ENCODE assay signal across 33 mouse cellular contexts in the genomic region with DNA sequence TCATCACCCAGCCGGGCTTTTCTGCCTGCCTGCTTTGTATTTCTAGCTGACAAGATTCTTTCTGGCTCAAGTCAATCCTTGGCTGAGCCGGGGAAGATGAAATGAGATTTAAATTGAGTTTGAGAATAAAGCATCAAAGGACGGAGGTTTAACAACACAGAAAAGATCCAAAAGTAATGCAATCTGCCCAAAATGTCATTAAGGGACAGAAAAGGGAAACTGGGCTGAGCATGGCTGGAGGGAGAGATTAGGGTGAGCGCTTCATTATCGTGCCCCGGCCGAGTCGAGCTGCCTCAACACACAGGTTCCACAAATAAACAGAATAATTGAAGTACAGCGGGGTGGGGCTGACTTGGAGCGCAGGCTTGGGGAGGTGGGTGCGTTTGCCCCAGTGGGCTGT. TPM values are rescaled to one million over a fixed set of nuclear protein-coding genes. Genes with fewer than 3 reads are reported as not detected.
DNase-seq lines count a peak whose midpoint lies in the region; ATAC-seq lines count a peak whose summit lies in the region.
"Had no signal": no experiment of that assay in that cellular context is flagged by ENCODE, and none has a peak within 500 bp of the region (broad histone marks: within the 10 kb centered on the region; RNA-seq: fewer than 3 reads in every experiment).

No protein-coding gene starts in this region.

- DNase-seq in forebrain, embryonic 14.5 days (ENCODE audit: low spot score): no peak
- peak; percentile 75 for DNase-seq in MEL-GATA-1-ER (ENCODE audit: extremely low read depth, low read depth)
- DNase-seq in gastrocnemius, postnatal 10 days: no peak
- no peak for DNase-seq in heart, postnatal 10 days
- DNase-seq: cerebellum, adult 9-11 months; heart, postnatal 4 days; layer of hippocampus, adult 9-11 months; lung, embryonic 14.5 days; retina, postnatal 1 day; right cerebral cortex, postnatal 25 days; spleen, adult 18-20 months had no signal

- no peak overlapping the region for H3K4me3 ChIP-seq in forebrain, embryonic 14.5 days (ENCODE audit: low read depth, low read length)
- H3K4me3 ChIP-seq in forebrain, embryonic 15.5 days: no peak overlapping the region
- H3K4me3 ChIP-seq in hindbrain, embryonic 16.5 days (ENCODE audit: low read length): no peak overlapping the region
- H3K4me3 ChIP-seq in midbrain, embryonic 13.5 days (replicated peaks): no peak overlapping the region
- no peak overlapping the region for H3K4me3 ChIP-seq in kidney, embryonic 15.5 days (replicated peaks)
- H3K4me3 ChIP-seq: heart, embryonic 15.5 days; left cerebral cortex, adult 2 months; limb, embryonic 15.5 days; megakaryocyte, embryonic 14.5 days; myocyte; neural tube, embryonic 13.5 days had no signal

- no peaks in the 10 kb centered on the region for H3K27me3 ChIP-seq in forebrain, embryonic 14.5 days (replicated peaks; ENCODE audit: control insufficient read depth, insufficient read depth, low read length)
- peaks cover 4% of the 10 kb centered on the region; the same call in 1 of the 2 replicates for H3K27me3 ChIP-seq in forebrain, embryonic 15.5 days
- no peaks in the 10 kb centered on the region for H3K27me3 ChIP-seq in hindbrain, embryonic 16.5 days (replicated peaks; ENCODE audit: control insufficient read depth, insufficient read depth, low read length)
- H3K27me3 ChIP-seq in midbrain, embryonic 13.5 days: peaks cover 21% of the 10 kb centered on the region
- H3K27me3 ChIP-seq in kidney, embryonic 15.5 days: peaks cover 9% of the 10 kb centered on the region
- H3K27me3 ChIP-seq: CH12.LX had no signal

- H3K36me3 ChIP-seq in forebrain, embryonic 14.5 days (ENCODE audit: control insufficient read depth, insufficient read depth, low read length): no peaks in the 10 kb centered on the region
- no peaks in the 10 kb centered on the region for H3K36me3 ChIP-seq in forebrain, embryonic 15.5 days
- H3K36me3 ChIP-seq in hindbrain, embryonic 16.5 days (ENCODE audit: control insufficient read depth, insufficient read depth, low read length): no peaks in the 10 kb centered on the region
- no peaks in the 10 kb centered on the region for H3K36me3 ChIP-seq in midbrain, embryonic 13.5 days
- no peaks in the 10 kb centered on the region for H3K36me3 ChIP-seq in kidney, embryonic 15.5 days
- H3K36me3 ChIP-seq: G1E; heart, embryonic 15.5 days; limb, embryonic 15.5 days; neural tube, embryonic 13.5 days had no signal

- WGBS in forebrain, embryonic 14.5 days: 15% methylated on average over 11 of the region's 11 CpGs
- WGBS in forebrain, embryonic 15.5 days: 14% methylated on average over 11 of the region's 11 CpGs
- 48% methylated on average over 11 of the region's 11 CpGs for WGBS in hindbrain, embryonic 16.5 days
- 13% methylated on average over 11 of the region's 11 CpGs for WGBS in midbrain, embryonic 13.5 days
- WGBS in kidney, embryonic 15.5 days: 55% methylated on average over 11 of the region's 11 CpGs

- no peak for ATAC-seq in forebrain, embryonic 14.5 days
- no peak for ATAC-seq in forebrain, embryonic 15.5 days (replicated peaks)
- no peak for ATAC-seq in hindbrain, embryonic 16.5 days
- ATAC-seq in midbrain, embryonic 13.5 days: peak; percentile 69
- no peak for ATAC-seq in kidney, embryonic 15.5 days (replicated peaks; ENCODE audit: low FRiP score)
- ATAC-seq: intestine, embryonic 16.5 days had no signal

- intact Hi-C loops in heart, postnatal 10 days (cut with DNase I): no loop called here

- H3K9ac ChIP-seq in forebrain, embryonic 14.5 days (ENCODE audit: low read length): 0 out of 2 replicates have a peak overlapping the region, but pooled peaks have one; percentile 21
- H3K9ac ChIP-seq in forebrain, embryonic 15.5 days (replicated peaks): no peak overlapping the region
- H3K9ac ChIP-seq in hindbrain, embryonic 16.5 days (ENCODE audit: low read depth, low read length): 0 out of 2 replicates have a peak overlapping the region, but pooled peaks have one; percentile 1
- no peak overlapping the region; the same call in 1 of the 2 replicates for H3K9ac ChIP-seq in midbrain, embryonic 13.5 days (replicated peaks)
- no peak overlapping the region for H3K9ac ChIP-seq in kidney, embryonic 15.5 days
- H3K9ac ChIP-seq: heart, embryonic 15.5 days; limb, embryonic 15.5 days; liver, embryonic 14.5 days; lung, embryonic 14.5 days; neural tube, embryonic 13.5 days had no signal

- H3K27ac ChIP-seq in forebrain, embryonic 14.5 days (ENCODE audit: low read depth, low read length): no peak overlapping the region
- no peak overlapping the region for H3K27ac ChIP-seq in forebrain, embryonic 15.5 days (replicated peaks)
- H3K27ac ChIP-seq in hindbrain, embryonic 16.5 days (ENCODE audit: low read depth, low read length): no peak overlapping the region
- peak overlapping the region; percentile 76 for H3K27ac ChIP-seq in midbrain, embryonic 13.5 days
- no peak overlapping the region for H3K27ac ChIP-seq in kidney, embryonic 15.5 days
- H3K27ac ChIP-seq: heart, embryonic 15.5 days; left cerebral cortex, adult 2 months; limb, embryonic 15.5 days; liver, embryonic 14.5 days; neural tube, embryonic 13.5 days had no signal

- H3K9me3 ChIP-seq in forebrain, embryonic 14.5 days (replicated peaks; ENCODE audit: control insufficient read depth, low read length): peaks cover 4% of the 10 kb centered on the region; the same call in 1 of the 2 replicates
- H3K9me3 ChIP-seq in forebrain, embryonic 15.5 days: no peaks in the 10 kb centered on the region
- H3K9me3 ChIP-seq in hindbrain, embryonic 16.5 days (ENCODE audit: control insufficient read depth, low read length): no peaks in the 10 kb centered on the region
- no peaks in the 10 kb centered on the region for H3K9me3 ChIP-seq in midbrain, embryonic 13.5 days
- no peaks in the 10 kb centered on the region for H3K9me3 ChIP-seq in kidney, embryonic 15.5 days (replicated peaks)
- H3K9me3 ChIP-seq: heart, embryonic 15.5 days; limb, embryonic 15.5 days; neural tube, embryonic 13.5 days had no signal

- H3K4me1 ChIP-seq in forebrain, embryonic 14.5 days (ENCODE audit: control insufficient read depth, insufficient read depth, low read length): 0 out of 2 replicates have a peak, but pooled peaks cover 5% of the 10 kb centered on the region
- peaks cover 13% of the 10 kb centered on the region for H3K4me1 ChIP-seq in forebrain, embryonic 15.5 days
- H3K4me1 ChIP-seq in hindbrain, embryonic 16.5 days (ENCODE audit: control insufficient read depth, insufficient read depth, low read depth, low read length): no peaks in the 10 kb centered on the region
- H3K4me1 ChIP-seq in midbrain, embryonic 13.5 days (replicated peaks): peaks cover 39% of the 10 kb centered on the region
- peaks cover 18% of the 10 kb centered on the region for H3K4me1 ChIP-seq in kidney, embryonic 15.5 days

- H3K4me2 ChIP-seq in forebrain, embryonic 14.5 days (ENCODE audit: low read length): no peak overlapping the region
- no peak overlapping the region for H3K4me2 ChIP-seq in forebrain, embryonic 15.5 days (replicated peaks)
- no peak overlapping the region for H3K4me2 ChIP-seq in hindbrain, embryonic 16.5 days (ENCODE audit: low read length)
- H3K4me2 ChIP-seq in midbrain, embryonic 13.5 days (replicated peaks): 0 out of 2 replicates have a peak overlapping the region, but pooled peaks have one; percentile 7
- no peak overlapping the region for H3K4me2 ChIP-seq in kidney, embryonic 15.5 days
- H3K4me2 ChIP-seq: heart, embryonic 15.5 days; limb, embryonic 15.5 days; lung, embryonic 14.5 days; neural tube, embryonic 13.5 days had no signal

RNA-seq across cellular contexts. Expression of a gene that starts 3.9 kb away (rescaled TPM):
- polyA plus RNA-seq in forebrain, embryonic 14.5 days (2014; fragmentation: Nextera tagmentation; extraction: Ambion mirVana): 7.4 and 8.2 TPM in 2 replicates
- 4.8 and 5.8 TPM in 2 replicates for polyA plus RNA-seq in forebrain, embryonic 15.5 days (2015; fragmentation: Nextera tagmentation; extraction: Ambion mirVana)
- 6.1 and 7.9 TPM in 2 replicates for polyA plus RNA-seq in hindbrain, embryonic 16.5 days (2015; fragmentation: Nextera tagmentation; extraction: Ambion mirVana)
- polyA plus RNA-seq in midbrain, embryonic 13.5 days (2015; fragmentation: Nextera tagmentation; extraction: Ambion mirVana): 7.6 and 8.6 TPM in 2 replicates
- total RNA-seq in gastrocnemius, postnatal 10 days (2021): under 1 TPM; 0.95 to 0.96 TPM
- polyA plus RNA-seq in kidney, embryonic 15.5 days (2015; fragmentation: Nextera tagmentation; extraction: Ambion mirVana): 7.4 and 8.4 TPM in 2 replicates
- total RNA-seq in heart, postnatal 10 days (2021): 1 to 10 TPM; 5.3 to 6.5 TPM
- polyA plus RNA-seq: G1E had no signal

RNA-seq across cellular contexts. Expression of a gene that starts 16.9 kb away (rescaled TPM):
- 69.6 and 95.3 TPM in 2 replicates for polyA plus RNA-seq in forebrain, embryonic 14.5 days (2014; fragmentation: Nextera tagmentation; extraction: Ambion mirVana)
- polyA plus RNA-seq in forebrain, embryonic 15.5 days (2015; fragmentation: Nextera tagmentation; extraction: Ambion mirVana): 131 and 137 TPM in 2 replicates
- 83.8 and 90.0 TPM in 2 replicates for polyA plus RNA-seq in hindbrain, embryonic 16.5 days (2015; fragmentation: Nextera tagmentation; extraction: Ambion mirVana)
- polyA plus RNA-seq in midbrain, embryonic 13.5 days (2015; fragmentation: Nextera tagmentation; extraction: Ambion mirVana): 132 and 137 TPM in 2 replicates
- 10 to 100 TPM; 13.4 to 20.4 TPM for total RNA-seq in gastrocnemius, postnatal 10 days (2021)
- polyA plus RNA-seq in kidney, embryonic 15.5 days (2015; fragmentation: Nextera tagmentation; extraction: Ambion mirVana): 73.5 and 79.6 TPM in 2 replicates
- 10 to 100 TPM; 24.6 to 26.1 TPM for total RNA-seq in heart, postnatal 10 days (2021)

RNA-seq across cellular contexts. Expression of a gene that starts 39.0 kb away (rescaled TPM):
- not detected in 2 replicates for polyA plus RNA-seq in forebrain, embryonic 14.5 days (2014; fragmentation: Nextera tagmentation; extraction: Ambion mirVana)
- not detected in 2 replicates for polyA plus RNA-seq in forebrain, embryonic 15.5 days (2015; fragmentation: Nextera tagmentation; extraction: Ambion mirVana)
- polyA plus RNA-seq in hindbrain, embryonic 16.5 days (2015; fragmentation: Nextera tagmentation; extraction: Ambion mirVana): not detected in 2 replicates
- polyA plus RNA-seq in midbrain, embryonic 13.5 days (2015; fragmentation: Nextera tagmentation; extraction: Ambion mirVana): not detected in 2 replicates
- total RNA-seq in gastrocnemius, postnatal 10 days (2021): not detected
- polyA plus RNA-seq in kidney, embryonic 15.5 days (2015; fragmentation: Nextera tagmentation; extraction: Ambion mirVana): not detected in 2 replicates
- not detected for total RNA-seq in heart, postnatal 10 days (2021)
- total RNA-seq: adrenal gland, postnatal 14 days; CH12.LX; common myeloid progenitor, adult 5-6 weeks; G1E; gastrocnemius, postnatal 4 days; heart, adult 8-10 months; heart, postnatal 4 days; left cerebral cortex, adult 2 months; left cerebral cortex, postnatal 4 days had no signal
- polyA plus RNA-seq: G1E; heart, embryonic 15.5 days; intestine, embryonic 16.5 days; kidney, embryonic 16.5 days; large intestine, adult 2 months; limb, embryonic 15.5 days; liver, embryonic 14.5 days; lung, embryonic 14.5 days; myocyte; neural tube, embryonic 13.5 days; thymus, postnatal 0 days had no signal

Comparison
In these comparisons a context has a peak if more than half of its experiments do, and no peak if none do; other contexts are left out.
1. H3K9ac ChIP-seq: peak in forebrain, embryonic 14.5 days (single experiment) and hindbrain, embryonic 16.5 days (single experiment); none in forebrain, embryonic 15.5 days (single experiment), midbrain, embryonic 13.5 days (single experiment) and kidney, embryonic 15.5 days (single experiment).